Mouse (Mus musculus) limb, embryonic 14.5 days (tissue): ENCODE results near the gene Prr7. TPM values are rescaled to one million over a fixed set of nuclear protein-coding genes. Genes with fewer than 3 reads are reported as not detected.

Source experiments
- ATAC-seq: fragments of 200-750 bp; cut with Nextera tagmentation; 2 replicates; pipeline ENCODE4 v1.8.0; 2017; ENCODE audit warnings: low read depth, moderate number of reproducible peaks, moderate TSS enrichment; ENCODE audit not compliant: low FRiP score
- DNase-seq: peaks from one replicate; pipeline ENCODE4 v3.0.0-alpha.2; 2015; ENCODE audit warnings: low spot score
- H3K27ac ChIP-seq: fragments of 300-500 bp; sonication (generic); replicated peaks from 2 replicates; pipeline ENCODE4 v1.5.1; 2014; ENCODE audit warnings: low read depth, mild to moderate bottlenecking, low read length, moderate library complexity, mixed read lengths
- H3K27me3 ChIP-seq: fragments of 300-500 bp; sonication (generic); 2 replicates; pipeline ENCODE4 v1.6.1; 2014; ENCODE audit warnings: low read length, mixed read lengths; ENCODE audit not compliant: control insufficient read depth, insufficient read depth
- H3K36me3 ChIP-seq: fragments of 300-500 bp; sonication (generic); 2 replicates; pipeline ENCODE4 v1.6.1; 2014; ENCODE audit warnings: mild to moderate bottlenecking, low read length, moderate library complexity, mixed read lengths; ENCODE audit not compliant: control insufficient read depth, insufficient read depth
- H3K4me1 ChIP-seq: fragments of 300-500 bp; sonication (generic); 2 replicates; pipeline ENCODE4 v1.6.1; 2014; ENCODE audit warnings: antibody characterized with exemption, low read length, mixed read lengths; ENCODE audit not compliant: control insufficient read depth, insufficient read depth
- H3K4me2 ChIP-seq: fragments of 300-500 bp; sonication (generic); replicated peaks from 2 replicates; pipeline ENCODE4 v1.6.1; 2014; ENCODE audit warnings: low read depth, mild to moderate bottlenecking, low read length, moderate library complexity; ENCODE audit not compliant: severe bottlenecking
- H3K4me3 ChIP-seq: fragments of 300-500 bp; sonication (generic); replicated peaks from 2 replicates; pipeline ENCODE4 v1.5.1; 2014; ENCODE audit warnings: low read length
- H3K9ac ChIP-seq: fragments of 300-500 bp; sonication (generic); 2 replicates; pipeline ENCODE4 v1.6.1; 2014; ENCODE audit warnings: mild to moderate bottlenecking, low read depth, low read length, moderate library complexity; ENCODE audit not compliant: severe bottlenecking
- H3K9me3 ChIP-seq: fragments of 300-500 bp; sonication (generic); 2 replicates; pipeline ENCODE4 v1.6.1; 2016; ENCODE audit warnings: low read length; ENCODE audit not compliant: control insufficient read depth
- POLR2A ChIP-seq: fragments of 200-500 bp; IDR thresholded peaks from 2 replicates; pipeline ENCODE4 v1.8.0; 2012; ENCODE audit warnings: inconsistent platforms, mild to moderate bottlenecking, moderate library complexity, borderline replicate concordance; ENCODE audit not compliant: insufficient read depth, insufficient read length; ENCODE audit errors: extremely low read depth
- WGBS: fragments of 180-500 bp; shearing (Covaris S2); extraction: QIAGEN DNeasy Blood & Tissue Kit; methylation state at CpG from one replicate; pipeline ENCODE4 v1.1.7; 2014; 5-methylcytosine and 5-hydroxymethylcytosine counted together
- polyA plus RNA-seq, 2 experiments: library from polyadenylated mRNA; depleted of rRNA in 1 of 2; stranded (reverse) in 1 of 2; unstranded in 1 of 2; fragments of >200 nt; fragmentation: Nextera tagmentation in 1 of 2; extraction: Ambion mirVana in 1 of 2; gene quantifications; 2 replicates each; pipeline versions ENCODE4 v1.2.1 to v1.2.3; 2012 to 2014

Prr7 gene
- polyA plus RNA-seq (2012; rRNA removed), result 18.6 and 28.4 TPM in 2 replicates
- polyA plus RNA-seq (2014; fragmentation: Nextera tagmentation; extraction: Ambion mirVana), result 1.4 and 2.3 TPM in 2 replicates

DNA sequence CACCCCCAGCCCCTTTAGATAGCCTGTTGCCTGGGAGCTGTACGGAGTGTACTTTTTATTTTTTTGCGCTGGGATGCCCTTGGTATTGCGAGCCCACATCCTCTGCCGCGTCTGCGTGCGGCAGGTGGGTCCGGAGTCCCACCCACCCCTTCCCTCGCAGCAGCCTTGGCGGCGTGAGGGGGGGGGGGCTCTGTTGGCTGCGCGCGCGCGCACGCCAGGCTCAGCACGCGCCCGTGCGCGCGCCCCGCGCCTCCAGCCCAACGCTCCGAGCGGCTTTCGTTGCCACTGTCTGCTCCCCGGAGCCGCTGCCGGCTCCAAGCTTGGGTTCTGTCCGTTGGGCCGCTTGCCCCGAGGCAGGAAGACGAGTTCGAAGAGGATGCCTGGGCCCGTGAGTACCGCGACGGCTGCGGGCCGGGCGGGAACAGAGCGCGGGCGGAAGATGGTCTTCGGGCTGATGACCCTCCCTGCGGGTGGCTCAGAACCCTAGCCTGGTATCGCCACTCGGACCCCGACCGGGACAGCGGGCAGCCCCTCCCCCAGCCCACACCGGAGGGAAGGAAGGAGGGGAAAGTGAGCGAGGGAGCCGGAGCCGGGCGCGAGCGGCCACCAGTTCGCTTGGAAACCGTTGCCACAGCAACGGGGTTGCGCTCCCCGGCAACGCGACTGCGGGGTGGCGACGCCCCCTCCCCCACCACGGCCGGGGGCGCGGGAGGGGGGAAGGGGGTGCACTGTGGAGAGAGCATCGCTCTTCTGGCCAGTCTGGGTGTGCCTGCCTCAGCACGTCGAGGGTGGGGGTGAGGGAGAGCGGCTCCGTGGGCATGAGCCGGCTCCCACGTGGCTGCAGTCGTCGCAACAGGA is at the start of gene Prr7:
Gene Prr7 (plus strand): TSS at position 241 of the 858 bp plus-strand sequence.
- H3K27me3 ChIP-seq, result no peaks in the 10 kb centered on the region
- peak within 1 kb of the TSS; percentile 80 for H3K4me3 ChIP-seq
- WGBS, result under 1% methylated on average over 71 of the region's 84 CpGs
- H3K27ac ChIP-seq, result peak within 1 kb of the TSS; percentile 72
- TF ChIP-seq POLR2A, result no peak
- DNase-seq (peak; percentile 71), ATAC-seq (peak; percentile 64)
- peaks cover 25% of the 10 kb centered on the region for H3K36me3 ChIP-seq
- peak within 1 kb of the TSS; percentile 88 for H3K4me2 ChIP-seq
- H3K9ac ChIP-seq, result peak within 1 kb of the TSS; percentile 77
- no peaks in the 10 kb centered on the region for H3K9me3 ChIP-seq
- H3K4me1 ChIP-seq, result peaks cover 17% of the 10 kb centered on the region

DNA sequence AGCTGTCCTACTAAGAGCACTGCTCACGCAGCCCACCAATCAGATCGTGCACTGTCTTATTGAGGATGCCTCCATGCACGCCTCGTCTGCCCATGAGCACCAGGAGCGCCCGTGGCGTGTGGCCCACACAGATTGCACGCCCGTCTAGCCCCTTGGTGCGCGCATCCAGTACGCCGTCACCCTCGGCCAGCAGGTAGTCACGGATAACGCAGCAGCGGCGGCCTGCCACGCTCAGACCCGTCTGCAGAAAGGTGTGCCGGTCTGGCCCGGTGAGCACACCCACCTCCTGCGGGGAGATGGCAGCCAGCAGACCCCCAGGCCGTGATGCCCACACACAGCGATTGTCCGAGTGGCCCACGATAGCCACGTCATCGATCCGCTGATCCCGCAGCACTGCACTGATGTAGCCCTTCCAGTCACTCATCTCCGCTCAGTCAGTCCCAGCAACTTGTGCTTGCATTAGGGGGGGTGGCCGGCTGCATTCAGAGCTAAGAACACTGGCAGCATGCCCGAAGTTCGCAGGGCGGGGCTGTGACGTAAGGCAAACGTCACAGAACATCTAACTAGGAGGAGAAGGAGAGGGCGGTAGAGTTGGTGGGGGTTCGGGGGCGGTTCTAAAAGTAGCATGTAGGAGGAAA is 49.2 kb upstream of the Prr7 start, which contains the start of gene Pfn3:
Gene Pfn3 (minus strand): TSS at position 490 of the 638 bp plus-strand sequence.
- no peaks in the 10 kb centered on the region for H3K9me3 ChIP-seq
- DNase-seq (peak; percentile 81), ATAC-seq (peak; percentile 70)
- peak within 1 kb of the TSS; percentile 68 for H3K4me2 ChIP-seq
- H3K36me3 ChIP-seq, result no peaks in the 10 kb centered on the region
- H3K27me3 ChIP-seq, result peaks cover 10% of the 10 kb centered on the region
- peak within 1 kb of the TSS; percentile 35 for H3K4me3 ChIP-seq
- H3K27ac ChIP-seq, result no peak within 1 kb of the TSS
- WGBS, result 9% methylated on average over 41 of the region's 41 CpGs
- no peak for TF ChIP-seq POLR2A
- peaks cover 3% of the 10 kb centered on the region; the same call in 1 of the 2 replicates for H3K4me1 ChIP-seq
- H3K9ac ChIP-seq, result peak within 1 kb of the TSS; percentile 54

- H3K4me3 ChIP-seq, result no peak overlapping the region
- H3K9me3 ChIP-seq, result no peaks in the 10 kb centered on the region
- peaks cover 34% of the 10 kb centered on the region for H3K27me3 ChIP-seq
- DNase-seq, result peak; percentile 66
- no peaks in the 10 kb centered on the region for H3K36me3 ChIP-seq
- peak; percentile 34; the same call in 1 of the 2 replicates for ATAC-seq
- no peak overlapping the region for H3K27ac ChIP-seq
- peaks cover 12% of the 10 kb centered on the region for H3K4me1 ChIP-seq
- WGBS, result 14% methylated on average over 12 of the region's 12 CpGs
- H3K4me2 ChIP-seq, result peak overlapping the region; percentile 21; the same call in 1 of the 2 replicates
- no peak for TF ChIP-seq POLR2A
- no peak overlapping the region for H3K9ac ChIP-seq
Measured at GRCm38 (mm10) chr13:55418004-55418403, 46.1 kb upstream of the Prr7 start.

GRCm38 (mm10) chr13:55419142-55419541 is 44.9 kb upstream of the Prr7 start:
- DNase-seq (no peak), ATAC-seq (no peak)
- H3K36me3 ChIP-seq, result no peaks in the 10 kb centered on the region
- no peak overlapping the region for H3K9ac ChIP-seq
- H3K4me1 ChIP-seq, result peaks cover 12% of the 10 kb centered on the region
- no peaks in the 10 kb centered on the region for H3K9me3 ChIP-seq
- no peak for TF ChIP-seq POLR2A
- WGBS, result 75% methylated on average over 5 of the region's 5 CpGs
- H3K27me3 ChIP-seq, result peaks cover 34% of the 10 kb centered on the region
- H3K4me3 ChIP-seq, result no peak overlapping the region
- H3K4me2 ChIP-seq, result no peak overlapping the region
- no peak overlapping the region for H3K27ac ChIP-seq
